Mouse (Mus musculus): ENCODE measurements around the gene Vipr2.

Gene Vipr2

GRCm38 (mm10) chr12:116097166-116097565 lies 19.6 kb downstream of the Vipr2 start:
- DNase-seq, result no peak

GRCm38 (mm10) chr12:116101945-116102344 lies 24.4 kb downstream of the Vipr2 start:
- DNase-seq, result no peak

- no peak for DNase-seq
These were observed 32.2 kb downstream of the Vipr2 start for GRCm38 (mm10) chr12:116109451-116110353.

- DNase-seq, result no peak
These were observed 33.6 kb downstream of the Vipr2 start for GRCm38 (mm10) chr12:116111007-116111694.

- DNase-seq, result no peak
These were observed 38.3 kb downstream of the Vipr2 start for GRCm38 (mm10) chr12:116115781-116116180.

- DNase-seq, result no peak
These were observed 38.9 kb downstream of the Vipr2 start for GRCm38 (mm10) chr12:116116455-116116854.

GRCm38 (mm10) chr12:116117352-116117929 lies 39.9 kb downstream of the Vipr2 start:
- no peak for DNase-seq

- DNase-seq, result no peak
These were observed 41.5 kb downstream of the Vipr2 start for GRCm38 (mm10) chr12:116119001-116119400.

- no peak for DNase-seq
These were observed 46.3 kb downstream of the Vipr2 start for GRCm38 (mm10) chr12:116123786-116124185.

- DNase-seq, result no peak
These were observed 53.4 kb downstream of the Vipr2 start for GRCm38 (mm10) chr12:116130936-116131335.

- DNase-seq, result no peak
These were observed 55.4 kb downstream of the Vipr2 start for GRCm38 (mm10) chr12:116132909-116133308.

GRCm38 (mm10) chr12:116135906-116136305 lies 58.4 kb downstream of the Vipr2 start:
- no peak for DNase-seq

GRCm38 (mm10) chr12:116138322-116139205 lies 61.0 kb downstream of the Vipr2 start:
- DNase-seq, result no peak

- no peak for DNase-seq
These were observed 63.1 kb downstream of the Vipr2 start for GRCm38 (mm10) chr12:116140605-116141004.

GRCm38 (mm10) chr12:116141816-116142215 lies 64.3 kb downstream of the Vipr2 start:
- no peak for DNase-seq

- DNase-seq, result no peak
These were observed 64.9 kb downstream of the Vipr2 start for GRCm38 (mm10) chr12:116142464-116142863.

- DNase-seq, result peak; percentile 52 to 74
These were observed 67.7 kb downstream of the Vipr2 start for GRCm38 (mm10) chr12:116145246-116145645.

GRCm38 (mm10) chr12:116145686-116146085 lies 68.2 kb downstream of the Vipr2 start:
- DNase-seq, result no peak

GRCm38 (mm10) chr12:116146996-116147634 lies 69.6 kb downstream of the Vipr2 start:
- no peak for DNase-seq

GRCm38 (mm10) chr12:116152866-116153428 lies 75.4 kb downstream of the Vipr2 start:
- no peak for DNase-seq

- DNase-seq, result no peak
These were observed 79.4 kb downstream of the Vipr2 start for GRCm38 (mm10) chr12:116156792-116157532.

Data from thymus, adult 18-20 months (tissue).